Mouse (Mus musculus) CD4-positive helper T cell, adult 2 months (primary cell): ENCODE data around the gene Birc2.

ENCODE experiments used
- DNase-seq: peaks from one replicate; pipeline ENCODE4 v3.0.0-alpha.2; 2012; ENCODE audit warnings: low read depth, missing footprints, low spot score

The Birc2 gene

DNA sequence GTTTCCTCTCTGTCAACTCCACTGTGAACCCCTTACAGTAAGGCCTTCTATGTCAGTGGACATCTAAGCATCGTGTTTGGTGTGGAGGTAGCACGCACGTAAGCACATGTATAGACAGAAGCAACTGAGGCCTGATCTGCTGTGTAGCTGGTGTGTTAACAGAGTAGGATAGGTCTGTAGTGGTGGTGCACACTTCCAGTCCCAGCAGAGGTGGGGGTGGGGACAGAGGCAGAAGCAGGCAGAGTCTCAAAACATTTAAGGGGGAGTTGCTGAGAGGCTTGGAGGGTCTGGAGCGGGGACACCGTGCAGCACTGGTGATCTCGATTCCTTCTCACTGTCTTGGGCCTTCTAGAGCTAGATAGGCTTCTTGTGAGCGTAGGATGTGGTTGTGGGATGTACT lies 50.8 kb downstream of the Birc2 start:
- no peak for DNase-seq

DNA sequence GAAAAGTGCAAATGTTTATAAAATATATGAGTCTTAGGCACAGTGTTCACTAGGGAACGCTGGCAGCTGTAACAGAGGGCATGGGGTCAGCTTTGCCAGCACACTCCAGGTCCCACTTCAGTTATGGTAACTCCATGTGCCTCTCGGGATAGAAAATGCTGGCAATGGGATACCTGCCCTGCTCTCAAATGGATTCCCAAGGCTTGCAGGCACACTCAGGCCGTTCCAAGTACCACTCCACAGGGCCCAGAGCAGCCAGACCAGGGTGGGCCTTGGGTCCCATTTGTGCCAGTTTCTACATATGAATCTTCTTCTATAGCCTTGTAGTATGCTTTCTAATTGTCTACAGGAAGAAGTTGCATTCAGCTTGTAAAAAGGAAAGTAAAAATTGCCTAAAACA lies 51.5 kb downstream of the Birc2 start:
- no peak for DNase-seq

DNA sequence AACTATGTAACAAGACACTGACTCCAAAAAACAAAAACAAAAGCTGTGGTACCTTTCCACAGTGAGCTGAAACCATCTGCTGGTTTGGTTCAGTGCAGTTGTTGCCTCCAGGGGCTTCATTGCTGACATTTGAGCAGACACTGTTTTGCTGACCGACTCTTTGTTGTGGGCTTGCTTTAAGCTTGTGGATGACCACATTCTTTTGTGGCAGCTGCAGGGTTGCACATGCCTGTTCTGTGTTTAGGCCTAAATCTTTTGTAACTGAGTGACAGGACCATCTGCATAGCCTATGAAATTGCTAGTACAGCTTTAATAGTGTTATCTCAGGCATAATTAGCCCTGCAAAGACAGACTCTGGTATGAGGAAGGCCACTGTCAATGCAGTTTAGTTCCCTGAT lies 52.2 kb downstream of the Birc2 start:
- DNase-seq, result no peak

DNA sequence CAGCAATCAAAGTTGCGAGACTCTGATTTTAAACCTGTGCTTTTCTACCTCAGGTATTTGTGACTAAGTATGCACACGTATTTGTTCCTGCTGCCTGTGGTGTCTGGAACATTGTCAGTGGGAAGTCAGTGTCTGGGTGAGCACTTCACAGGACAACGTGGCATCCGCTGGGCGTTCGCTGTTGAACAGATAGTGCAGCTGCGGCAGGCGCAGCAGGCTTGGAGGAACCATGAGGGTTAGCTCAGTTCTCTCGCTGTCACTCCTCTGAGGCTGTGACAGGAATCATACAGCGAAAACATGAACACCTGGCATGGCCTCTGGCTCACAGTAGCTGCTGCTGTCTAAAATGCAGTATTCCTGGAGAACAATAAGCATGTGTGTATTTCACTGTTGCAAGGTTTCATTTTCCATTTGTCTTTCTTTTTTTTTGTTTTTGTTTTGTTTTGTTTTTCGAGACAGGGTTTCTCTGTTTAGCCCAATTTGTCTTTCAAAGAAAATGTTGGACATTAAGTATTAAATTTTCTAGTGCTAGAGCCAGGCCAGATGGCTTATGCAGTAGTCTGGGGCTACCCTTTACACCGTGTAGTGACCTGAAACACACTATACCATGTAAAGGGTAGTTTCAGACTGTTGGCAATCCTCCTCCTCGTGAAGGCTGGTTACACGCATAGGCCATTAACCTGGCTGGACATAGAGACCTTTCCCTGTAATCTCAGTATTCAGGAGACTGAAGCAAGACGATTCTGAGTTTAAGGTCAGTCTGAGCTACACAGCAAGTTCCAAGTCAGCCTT lies 52.8 kb downstream of the Birc2 start:
- peak; percentile 50 for DNase-seq

DNA sequence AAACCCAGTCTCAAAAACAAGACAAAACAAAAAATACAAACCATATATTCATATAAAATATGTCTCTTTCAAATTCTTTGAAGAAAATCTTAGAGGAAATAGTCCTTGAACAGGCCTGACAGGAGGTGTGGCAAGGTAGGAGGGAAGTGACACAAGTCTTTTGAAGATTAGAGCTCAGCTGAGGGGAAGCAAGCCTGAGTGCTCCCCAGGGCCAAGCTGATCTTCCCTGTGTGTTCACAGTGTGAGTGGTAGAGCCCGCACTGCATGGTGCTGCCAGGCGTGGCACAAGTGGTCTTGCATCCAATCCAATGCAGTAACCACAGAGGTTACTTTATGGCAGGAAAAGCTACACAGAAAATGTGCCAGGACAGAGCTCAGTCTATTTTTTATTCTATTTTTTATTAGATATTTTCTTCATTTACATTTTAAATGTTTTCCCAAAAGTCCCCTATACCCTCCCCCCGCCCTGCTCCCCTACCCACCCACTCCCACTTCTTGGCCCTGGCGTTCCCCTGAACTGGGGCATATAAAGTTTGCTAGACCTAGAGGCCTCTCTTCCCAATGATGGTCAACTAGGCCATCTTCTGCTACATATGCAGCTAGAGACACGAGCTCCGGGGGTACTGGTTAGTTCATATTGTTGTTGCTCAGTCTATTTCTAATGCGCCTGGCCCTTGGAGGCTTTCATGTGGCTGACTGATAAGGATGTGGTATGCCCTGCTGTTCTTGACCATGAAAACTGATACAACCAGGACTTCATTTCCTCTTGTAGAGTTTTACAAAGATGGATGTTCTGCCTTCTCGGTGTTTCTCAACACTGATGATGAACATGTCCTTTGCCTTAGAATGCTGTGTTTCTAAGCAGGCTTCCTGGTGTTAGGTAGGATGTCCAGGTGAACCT lies 56.4 kb downstream of the Birc2 start:
- DNase-seq, result peak; percentile 77

DNA sequence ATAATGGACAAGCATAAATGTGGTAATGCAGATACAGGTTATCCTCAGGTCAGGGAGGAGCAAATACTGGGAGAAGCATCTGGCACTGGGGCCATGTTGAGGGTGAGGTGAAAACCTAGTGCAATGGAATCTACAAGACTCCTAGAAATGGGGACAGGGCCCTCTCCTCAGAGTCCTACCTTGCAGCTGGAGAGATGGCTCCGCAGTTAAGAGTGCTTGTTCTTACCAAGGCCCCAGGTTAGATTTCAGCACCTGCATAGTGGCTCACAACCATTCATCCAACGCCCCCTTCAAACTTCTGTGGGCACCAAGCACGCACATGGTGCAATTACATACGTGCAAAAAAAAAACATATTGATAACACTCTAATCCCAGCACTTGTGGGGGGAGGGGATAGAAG lies 57.1 kb downstream of the Birc2 start:
- no peak for DNase-seq

DNA sequence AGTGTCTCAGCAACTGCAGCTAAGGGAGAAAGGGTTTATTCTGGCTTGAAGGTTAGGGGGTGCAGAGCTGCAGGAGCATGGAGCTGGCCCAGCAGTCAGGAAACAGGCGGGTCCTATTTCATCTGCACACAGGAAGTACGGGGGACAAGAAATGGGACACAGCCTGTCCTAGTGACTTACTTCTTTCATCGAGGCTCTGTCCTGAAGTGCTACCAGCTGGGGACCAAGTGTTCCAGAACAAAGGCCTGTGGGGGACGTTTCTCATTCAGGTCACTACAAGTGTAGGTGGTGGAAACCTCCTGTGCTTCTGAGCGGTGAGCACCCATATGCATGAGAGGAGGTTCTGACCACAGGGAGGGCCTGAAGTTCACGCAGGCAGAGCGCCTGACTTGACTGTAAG lies 58.1 kb downstream of the Birc2 start:
- no peak for DNase-seq

DNA sequence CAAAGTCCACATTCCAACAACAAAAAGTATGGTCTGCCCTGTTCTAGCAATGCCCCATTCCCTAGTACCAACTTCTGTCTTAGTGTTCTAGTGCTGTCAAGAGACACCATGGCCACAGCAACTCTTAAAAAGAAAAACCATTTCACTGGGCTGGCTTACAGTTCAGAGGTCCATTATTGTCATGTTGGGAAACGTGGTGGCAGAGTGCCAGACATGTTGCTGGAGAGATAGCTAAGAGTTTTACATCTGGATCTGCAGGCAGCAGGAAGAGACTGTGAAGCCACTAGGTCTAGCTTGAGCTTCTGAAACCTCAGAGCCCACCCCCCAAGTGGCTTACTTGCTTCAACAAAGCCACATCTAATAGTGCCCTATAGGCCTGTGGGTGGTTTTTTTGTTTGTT lies 59.2 kb downstream of the Birc2 start:
- DNase-seq, result no peak

DNA sequence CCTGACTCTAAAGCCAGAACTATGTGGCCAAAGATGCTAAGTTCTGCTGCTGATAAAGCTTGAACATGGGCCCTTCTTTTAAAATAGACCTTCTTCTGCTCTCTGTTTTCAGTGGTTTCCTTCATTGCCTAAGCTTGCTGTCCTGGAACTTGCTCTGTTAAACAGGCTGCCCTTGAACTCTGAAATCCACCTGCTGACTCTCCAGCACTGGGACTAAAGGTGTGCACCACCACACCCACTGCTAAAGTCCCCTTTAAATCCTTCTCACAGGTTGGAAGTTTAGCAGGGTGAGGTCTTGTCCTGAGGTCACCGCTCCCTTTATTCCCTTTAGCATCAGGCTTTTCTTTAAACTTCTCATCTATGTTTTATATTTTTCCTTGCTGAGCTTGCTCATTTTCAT lies 59.9 kb downstream of the Birc2 start:
- DNase-seq, result no peak

DNA sequence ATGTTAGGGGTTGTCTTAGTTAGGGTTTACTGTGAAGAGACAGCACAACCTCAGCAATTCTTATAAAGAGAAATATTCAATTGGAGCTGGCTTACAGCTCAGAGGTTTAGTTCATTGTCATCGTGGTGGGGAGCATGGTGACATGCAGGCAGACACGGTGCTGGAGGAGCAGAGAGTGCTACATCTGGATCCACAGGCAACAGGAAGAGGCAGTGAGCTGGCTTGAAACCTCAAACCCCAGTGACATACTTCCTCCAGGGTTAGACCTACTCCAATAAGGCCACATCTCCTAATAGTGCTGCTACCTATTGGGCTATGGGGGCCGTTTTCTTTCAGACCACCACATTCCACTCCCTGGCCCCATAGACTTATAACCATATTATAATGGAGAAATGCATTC lies 60.9 kb downstream of the Birc2 start:
- peak; percentile 65 for DNase-seq

DNA sequence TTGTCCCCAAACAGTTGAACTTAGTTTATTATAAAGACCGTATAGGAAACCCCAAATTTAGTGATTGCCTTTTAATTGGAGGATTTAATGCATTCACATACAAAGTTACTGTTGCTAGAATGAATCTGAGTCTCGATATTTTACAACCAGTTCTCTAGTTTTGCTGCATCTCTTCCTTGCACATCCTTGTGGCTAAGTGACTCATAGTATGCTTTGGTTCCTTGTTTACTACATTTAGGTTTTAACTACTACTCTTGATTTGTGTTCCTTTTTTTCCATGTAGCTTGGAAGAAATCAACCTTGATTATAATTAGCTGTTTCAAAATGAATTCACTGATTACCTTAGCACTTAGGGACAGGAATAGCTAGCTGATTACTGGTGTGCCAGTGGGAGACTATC lies 61.9 kb downstream of the Birc2 start:
- DNase-seq, result no peak

DNA sequence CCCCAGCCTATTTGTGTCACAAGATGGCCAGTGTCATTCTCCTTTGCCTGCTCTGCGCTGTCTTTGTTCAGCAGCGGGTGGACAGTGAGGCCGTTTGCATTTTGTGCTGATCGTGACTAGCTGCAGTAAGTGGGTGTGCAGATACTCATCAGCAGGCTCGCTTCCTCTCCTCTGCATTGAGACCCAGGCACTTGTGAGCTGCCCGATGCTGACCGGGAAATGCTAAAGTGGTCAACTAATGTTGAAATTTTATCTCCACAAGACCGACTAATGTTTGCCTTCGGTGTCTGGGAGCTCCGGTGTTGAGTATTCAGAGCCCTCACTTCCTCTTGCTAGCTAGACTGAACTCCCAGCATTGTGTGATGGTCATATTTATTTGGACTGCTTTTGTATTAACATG lies 62.3 kb downstream of the Birc2 start:
- no peak for DNase-seq

DNA sequence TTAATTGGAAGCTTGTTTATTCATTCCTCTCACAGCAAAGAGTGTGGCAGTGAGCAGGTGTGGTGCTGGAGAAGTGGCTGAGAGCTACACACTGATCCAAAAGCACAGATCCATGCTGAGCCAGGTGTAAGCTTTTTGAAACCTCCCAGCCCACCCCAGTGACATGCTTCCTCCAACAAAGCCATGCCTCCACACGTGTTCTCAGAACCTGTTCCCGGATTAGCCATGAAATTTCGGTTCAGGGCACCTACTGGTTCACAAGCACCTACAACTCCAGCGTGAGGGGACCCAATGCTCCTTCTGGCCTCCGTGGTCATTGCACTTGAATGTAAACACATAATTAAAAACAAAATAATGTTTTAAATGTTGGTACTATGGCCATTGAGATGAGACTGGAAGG lies 63.2 kb downstream of the Birc2 start:
- no peak for DNase-seq

DNA sequence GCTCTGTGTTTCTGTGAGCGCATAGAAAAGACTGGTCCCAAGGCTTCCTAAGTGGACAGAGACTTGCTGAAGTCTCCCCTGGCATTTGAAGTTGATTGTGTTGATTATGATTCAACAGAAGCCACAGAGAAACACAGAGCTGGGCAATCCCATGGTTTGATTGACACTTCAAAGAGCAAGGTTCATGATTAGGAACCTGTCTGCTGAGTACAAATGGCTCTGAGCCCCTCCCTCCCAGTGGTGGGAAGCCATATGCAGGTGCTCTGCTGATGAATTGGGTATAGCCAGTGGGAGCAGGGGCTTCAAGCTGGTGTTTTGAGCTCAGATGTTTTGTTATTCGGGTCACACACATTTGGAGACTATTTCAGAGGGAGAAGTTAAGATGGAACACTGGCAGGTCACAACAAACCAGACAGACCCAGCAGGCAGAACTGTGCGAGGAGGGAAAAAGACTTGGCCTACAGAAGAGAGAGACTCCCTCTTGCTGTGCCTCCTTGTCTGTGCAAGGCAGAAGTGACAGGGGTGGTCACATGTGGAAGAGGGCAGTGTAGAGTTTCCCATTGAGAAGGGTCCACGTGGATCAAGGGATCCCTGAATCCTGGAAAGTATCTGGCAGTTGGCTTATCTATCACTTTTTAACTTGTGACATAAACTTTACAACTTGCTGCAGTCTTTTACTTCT lies 64.0 kb downstream of the Birc2 start:
- DNase-seq, result no peak

DNA sequence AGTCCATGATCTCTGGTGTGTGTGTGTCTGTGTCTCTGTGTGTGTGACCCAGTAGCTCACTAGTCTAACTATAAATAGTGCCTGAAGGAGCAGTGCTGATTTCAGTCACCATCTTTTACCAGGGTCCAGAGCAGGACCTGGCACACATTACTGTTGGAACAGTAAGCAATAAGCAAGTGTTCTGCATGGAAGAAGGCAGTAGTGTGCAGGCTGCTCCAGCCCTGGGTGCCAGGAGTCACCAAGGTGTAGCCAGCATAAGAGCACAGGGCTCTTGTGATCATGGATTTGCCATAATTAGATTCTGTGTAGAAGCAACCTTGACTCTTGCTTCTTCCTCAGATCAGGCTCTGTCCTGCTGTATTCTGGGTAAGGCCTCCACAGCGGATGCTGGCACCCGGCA lies 64.5 kb downstream of the Birc2 start:
- DNase-seq, result no peak

DNA sequence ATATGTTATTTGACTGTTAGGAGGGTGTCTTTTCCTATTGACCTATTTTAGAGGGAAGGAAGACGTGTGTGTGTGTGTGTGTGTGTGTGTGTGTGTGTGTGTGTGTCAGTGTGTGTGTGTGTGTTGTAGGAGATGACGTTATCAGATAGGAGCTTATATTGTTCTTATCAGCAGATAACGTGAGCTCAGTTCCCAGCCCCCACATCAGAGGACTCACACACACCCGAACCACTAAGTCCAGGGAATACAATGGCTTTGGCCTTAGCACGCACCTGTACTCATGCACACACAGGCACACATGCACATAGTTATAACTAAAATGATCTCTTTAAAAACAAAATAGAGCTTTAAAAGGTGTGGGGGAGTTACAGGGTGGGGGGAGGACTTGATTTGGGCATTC lies 67.4 kb downstream of the Birc2 start:
- DNase-seq, result no peak

DNA sequence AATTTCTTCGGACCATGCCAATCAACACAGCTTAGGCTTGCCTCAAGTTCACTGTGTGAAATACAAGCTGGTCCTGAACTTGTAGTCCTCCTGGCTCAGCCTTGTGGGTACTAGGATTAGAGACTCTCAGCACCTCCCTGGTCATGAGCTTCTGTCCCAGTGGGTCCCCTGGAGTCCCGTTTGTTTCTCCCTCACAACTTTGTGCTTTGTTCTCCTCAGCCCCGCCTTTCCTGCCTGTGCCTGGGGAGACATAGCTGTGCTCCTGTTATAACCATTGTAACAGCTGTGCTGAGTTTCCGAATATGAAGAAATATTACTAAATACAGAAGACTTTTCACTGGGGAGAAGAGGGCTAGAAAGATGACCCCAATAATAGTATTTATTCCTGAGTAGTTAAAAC lies 67.8 kb downstream of the Birc2 start:
- no peak for DNase-seq
